Mouse (Mus musculus) small intestine, adult 2 months (tissue): ENCODE measurements at regions not wholly inside any gene's neighbourhood (a gene's known extent, or its start where the extent isn't known, plus 50 kb on each side); places are given as distances from the start of the nearest gene placed in this dataset.

Experiments used
- H3K27ac ChIP-seq: fragments of 200-500 bp; 2 replicates; pipeline ENCODE4 v1.5.1; 2012; ENCODE audit warnings: low read depth, low read length, control low read depth, inconsistent platforms; ENCODE audit not compliant: insufficient read depth
- H3K27me3 ChIP-seq: fragments of 200-500 bp; 2 replicates; pipeline ENCODE4 v1.6.1; 2012; ENCODE audit warnings: mild to moderate bottlenecking, moderate library complexity, low read length, inconsistent platforms; ENCODE audit not compliant: control insufficient read depth, insufficient read depth
- H3K36me3 ChIP-seq: fragments of 200-500 bp; 2 replicates; pipeline ENCODE4 v1.6.1; 2012; ENCODE audit warnings: mild to moderate bottlenecking, low read length, control low read depth, inconsistent platforms; ENCODE audit not compliant: control insufficient read depth, insufficient read depth
- H3K4me1 ChIP-seq: fragments of 200-500 bp; 2 replicates; pipeline ENCODE4 v1.6.1; 2012; ENCODE audit warnings: low read length, inconsistent platforms, mixed read lengths; ENCODE audit not compliant: control insufficient read depth, insufficient read depth, insufficient read length
- H3K4me3 ChIP-seq: fragments of 200-500 bp; 2 replicates; pipeline ENCODE4 v1.5.1; 2012; ENCODE audit warnings: low read depth, mild to moderate bottlenecking, control low read depth, inconsistent platforms, low read length, moderate library complexity
- CTCF ChIP-seq: fragments of 200-500 bp; IDR thresholded peaks from 2 replicates; pipeline ENCODE4 v1.5.1; 2012; ENCODE audit warnings: low read depth, mild to moderate bottlenecking, control low read depth, inconsistent platforms, low read length, moderate library complexity, mixed read lengths; ENCODE audit not compliant: insufficient replicate concordance, insufficient read length; ENCODE audit errors: extremely low read depth
- POLR2A ChIP-seq: fragments of 200-500 bp; IDR thresholded peaks from 2 replicates; pipeline ENCODE4 v1.6.1; 2012; ENCODE audit warnings: low read depth, mild to moderate bottlenecking, control low read depth, inconsistent platforms, low read length, moderate library complexity
- WGBS: fragments of 180-500 bp; shearing (Covaris S2); methylation state at CpG from one replicate; pipeline ENCODE4 v1.1.7; 2018; 5-methylcytosine and 5-hydroxymethylcytosine counted together

- Histone ChIP-seq H3K27me3 (no peaks in the 10 kb centered on the region; the same call in 1 of the 2 replicates), H3K4me1 (no peaks in the 10 kb centered on the region), H3K27ac (no peak overlapping the region), H3K36me3 (no peaks in the 10 kb centered on the region), H3K4me3 (no peak overlapping the region)
- TF ChIP-seq CTCF (no peak), POLR2A (no peak)
- 65% methylated on average over 15 of the region's 15 CpGs for WGBS
These were observed 284.2 kb downstream of the Ndfip2 start for GRCm38 (mm10) chr14:105542486-105543145.

- Histone ChIP-seq H3K4me3 (no peak overlapping the region), H3K36me3 (no peaks in the 10 kb centered on the region), H3K27ac (no peak overlapping the region), H3K27me3 (no peaks in the 10 kb centered on the region; the same call in 1 of the 2 replicates), H3K4me1 (no peaks in the 10 kb centered on the region)
- 78% methylated on average over 8 of the region's 8 CpGs for WGBS
- TF ChIP-seq POLR2A: no peak
- TF ChIP-seq CTCF: no peak
These were observed 283.7 kb downstream of the Ndfip2 start for GRCm38 (mm10) chr14:105542090-105542485.

- no peak for TF ChIP-seq CTCF
- TF ChIP-seq POLR2A: no peak
- Histone ChIP-seq H3K27me3 (no peaks in the 10 kb centered on the region), H3K36me3 (no peaks in the 10 kb centered on the region), H3K4me3 (no peak overlapping the region), H3K4me1 (peaks cover 2% of the 10 kb centered on the region; the same call in 1 of the 2 replicates), H3K27ac (no peak overlapping the region)
- WGBS: 20% methylated on average over 10 of the region's 10 CpGs
These were observed 273.9 kb downstream of the Ndfip2 start for GRCm38 (mm10) chr14:105532168-105532745.

GRCm38 (mm10) chr14:105528107-105528506 is 269.7 kb downstream of the Ndfip2 start:
- TF ChIP-seq CTCF (no peak), POLR2A (no peak)
- no peak overlapping the region for H3K4me3 ChIP-seq
- no peaks in the 10 kb centered on the region for H3K27me3 ChIP-seq
- H3K4me1 ChIP-seq: peaks cover 2% of the 10 kb centered on the region; the same call in 1 of the 2 replicates
- H3K27ac ChIP-seq: no peak overlapping the region
- H3K36me3 ChIP-seq: no peaks in the 10 kb centered on the region
- WGBS: 71% methylated on average over 6 of the region's 6 CpGs

- no peak for TF ChIP-seq CTCF
- no peak for TF ChIP-seq POLR2A
- no peak overlapping the region for H3K27ac ChIP-seq
- no peaks in the 10 kb centered on the region for H3K4me1 ChIP-seq
- no peaks in the 10 kb centered on the region for H3K27me3 ChIP-seq
- H3K4me3 ChIP-seq: no peak overlapping the region
- WGBS: 92% methylated on average over 4 of the region's 4 CpGs
- no peaks in the 10 kb centered on the region for H3K36me3 ChIP-seq
These were observed 265.5 kb downstream of the Ndfip2 start for GRCm38 (mm10) chr14:105523849-105524248.

- Histone ChIP-seq H3K4me3 (no peak overlapping the region), H3K36me3 (no peaks in the 10 kb centered on the region), H3K27me3 (no peaks in the 10 kb centered on the region), H3K27ac (no peak overlapping the region), H3K4me1 (no peaks in the 10 kb centered on the region; the same call in 1 of the 2 replicates)
- TF ChIP-seq CTCF: no peak
- TF ChIP-seq POLR2A: no peak
- WGBS: 26% methylated on average over 1 of the region's 1 CpGs
These were observed 263.9 kb downstream of the Ndfip2 start for GRCm38 (mm10) chr14:105522279-105522678.

GRCm38 (mm10) chr14:105518706-105519105 is 260.3 kb downstream of the Ndfip2 start:
- Histone ChIP-seq H3K27me3 (no peaks in the 10 kb centered on the region), H3K4me1 (no peaks in the 10 kb centered on the region; the same call in 1 of the 2 replicates), H3K4me3 (no peak overlapping the region), H3K36me3 (no peaks in the 10 kb centered on the region), H3K27ac (no peak overlapping the region)
- no peak for TF ChIP-seq CTCF
- TF ChIP-seq POLR2A: no peak
- WGBS: 27% methylated on average over 7 of the region's 7 CpGs

GRCm38 (mm10) chr14:105514413-105514812 is 256.0 kb downstream of the Ndfip2 start:
- no peak for TF ChIP-seq POLR2A
- no peak for TF ChIP-seq CTCF
- H3K27ac ChIP-seq: no peak overlapping the region
- 76% methylated on average over 9 of the region's 9 CpGs for WGBS
- no peaks in the 10 kb centered on the region; the same call in 1 of the 2 replicates for H3K4me1 ChIP-seq
- no peaks in the 10 kb centered on the region for H3K27me3 ChIP-seq
- H3K4me3 ChIP-seq: no peak overlapping the region
- H3K36me3 ChIP-seq: no peaks in the 10 kb centered on the region
